Mouse (Mus musculus) CD8-positive naive resting alpha-beta T cell, adult 2 months (primary cell): ENCODE results near the gene Rabep2.

Experiments used
- DNase-seq, 2 experiments: peaks; one replicate each; pipeline ENCODE4 v3.0.0; 2022; ENCODE audit warnings: low read depth in 2 of 2, low spot score in 2 of 2

The Rabep2 gene

DNA sequence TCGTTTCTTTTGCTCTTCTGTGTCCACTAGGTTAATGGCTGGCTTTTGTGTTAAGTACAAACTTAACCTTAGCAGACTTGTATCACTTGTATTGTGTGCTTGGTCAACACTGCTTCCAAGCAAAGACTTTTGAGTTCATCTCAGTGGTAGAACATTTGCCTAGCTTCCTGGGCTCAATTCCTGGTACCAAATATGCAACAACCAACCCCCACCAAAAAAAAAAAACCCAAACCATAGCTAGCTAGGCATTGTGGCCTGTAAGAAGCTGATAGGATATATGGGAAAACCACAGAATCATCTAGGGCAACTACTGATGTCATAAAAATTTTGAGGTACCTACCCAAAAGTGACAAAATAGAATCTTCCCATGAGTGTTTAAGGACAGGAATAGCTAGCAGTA lies 62.4 kb downstream of the Rabep2 start:
- no peak for DNase-seq

DNA sequence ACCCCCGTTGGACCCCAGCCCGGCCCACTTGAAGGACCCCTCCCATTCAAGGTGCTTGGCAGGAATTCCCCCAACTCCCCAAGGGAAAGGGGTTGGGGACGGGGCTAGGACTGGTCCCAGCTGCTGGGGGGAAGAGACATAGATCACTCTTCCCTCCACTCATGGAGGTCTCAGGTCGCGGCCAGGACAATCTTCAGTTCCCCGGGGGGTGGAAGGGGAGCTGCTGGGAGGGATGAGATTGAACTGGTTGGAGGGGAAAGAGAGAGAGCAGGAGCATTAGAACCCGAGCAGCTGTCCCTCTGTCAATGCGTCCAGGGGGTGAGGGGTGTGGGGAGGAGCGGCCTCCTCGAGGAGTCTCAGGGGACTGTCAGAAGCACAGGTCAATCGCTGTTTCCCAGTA lies 63.4 kb downstream of the Rabep2 start:
- no peak for DNase-seq

DNA sequence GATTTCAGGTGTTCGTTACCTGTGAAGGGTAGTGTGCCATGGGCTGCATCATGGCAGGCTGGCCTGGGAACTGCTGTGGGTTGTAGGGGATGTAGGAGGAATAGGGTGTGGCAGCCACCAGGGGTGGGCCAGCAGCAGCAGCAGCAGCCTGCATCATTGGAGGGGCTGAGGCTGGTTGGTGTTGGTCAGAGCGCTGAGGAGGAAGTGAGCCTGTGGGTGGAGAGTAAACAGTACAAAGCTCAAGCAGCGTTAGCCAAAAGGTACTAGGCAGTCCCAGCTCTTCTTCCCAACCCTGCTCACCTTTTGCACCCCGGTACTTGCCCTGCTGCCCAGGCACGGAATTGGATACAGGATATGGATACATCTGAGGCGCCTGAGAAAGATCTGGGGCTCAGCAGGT lies 65.6 kb downstream of the Rabep2 start:
- DNase-seq: no peak

DNA sequence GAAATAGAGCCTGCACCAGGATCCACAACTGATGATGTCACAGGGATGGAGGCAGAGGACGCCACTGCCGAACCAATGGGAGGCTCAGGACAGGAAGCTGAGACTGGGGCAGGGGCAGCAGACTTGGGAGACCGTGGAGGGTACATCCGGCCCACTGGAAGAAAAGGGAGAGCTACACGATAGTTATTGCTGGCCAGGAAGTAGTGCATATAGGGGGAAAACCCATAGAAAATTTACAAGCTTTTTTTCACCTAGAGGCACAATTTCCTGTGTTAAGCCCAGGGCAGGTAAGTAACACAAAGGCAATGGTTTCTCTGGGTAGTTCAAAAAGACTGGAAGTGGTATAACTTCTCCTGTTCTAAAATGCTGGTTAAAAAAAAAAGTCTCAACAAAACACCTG lies 67.9 kb downstream of the Rabep2 start:
- DNase-seq: no peak

DNA sequence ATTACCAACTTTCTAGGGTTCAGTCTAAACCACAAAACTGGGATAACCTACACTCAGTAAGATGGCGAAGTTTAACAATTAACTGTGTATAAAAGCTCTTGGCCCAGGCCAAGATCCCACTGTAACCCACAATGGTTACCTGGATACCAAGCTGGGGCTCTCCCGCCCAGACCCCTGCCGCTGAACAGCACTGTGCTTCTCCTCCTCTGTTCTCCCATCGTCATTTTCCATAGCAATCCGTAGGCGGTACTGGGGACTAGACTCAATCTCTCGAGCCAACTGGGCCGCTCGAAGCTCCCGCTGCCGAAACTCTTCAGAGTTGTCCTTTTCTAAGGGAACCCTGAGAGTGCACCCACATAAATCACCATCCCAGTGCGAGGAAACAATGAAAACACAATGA lies 69.4 kb downstream of the Rabep2 start:
- DNase-seq: no peak
